18 mouse cellular contexts compared by ENCODE assay signal in the genomic region with DNA sequence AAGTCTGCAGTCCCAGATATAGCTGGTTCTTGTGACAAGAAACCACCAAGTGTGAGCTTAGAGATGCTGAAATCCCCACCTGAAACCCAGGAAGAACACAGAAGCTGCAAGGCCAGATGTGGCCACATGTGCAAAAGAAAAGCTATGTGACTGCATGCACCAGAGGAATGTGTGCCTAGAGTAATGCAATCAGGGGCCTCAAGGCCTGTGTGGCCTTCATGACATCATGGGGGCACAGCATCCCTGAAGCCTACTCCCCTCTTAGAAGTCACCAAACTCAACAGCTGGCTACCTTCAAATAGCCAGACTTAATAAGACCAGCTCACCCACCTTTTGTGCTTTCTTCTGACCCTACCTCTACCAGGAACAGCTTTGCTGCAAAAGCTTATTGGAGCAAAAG.
DNase-seq lines count a peak whose midpoint lies in the region; ATAC-seq lines count a peak whose summit lies in the region.
"Had no signal": no experiment of that assay in that cellular context is flagged by ENCODE, and none has a peak within 500 bp of the region (broad histone marks: within the 10 kb centered on the region; RNA-seq: fewer than 3 reads in every experiment).

No protein-coding gene starts in this region.

- H3K27ac ChIP-seq in heart, embryonic 13.5 days (replicated peaks) = peak overlapping the region; percentile 80
- H3K27ac ChIP-seq in kidney, embryonic 15.5 days = peak overlapping the region; percentile 37; the same call in 1 of the 2 replicates
- H3K27ac ChIP-seq: embryonic facial prominence, embryonic 13.5 days; hindbrain, postnatal 0 days; liver, embryonic 12.5 days; midbrain, embryonic 15.5 days had no signal

- H3K4me1 ChIP-seq in heart, embryonic 13.5 days = peaks cover 90% of the 10 kb centered on the region
- H3K4me1 ChIP-seq in kidney, embryonic 15.5 days = peaks cover 88% of the 10 kb centered on the region

- peak overlapping the region; percentile 10; the same call in 1 of the 2 replicates for H3K4me2 ChIP-seq in heart, embryonic 13.5 days
- H3K4me2 ChIP-seq in kidney, embryonic 15.5 days = no peak overlapping the region
- H3K4me2 ChIP-seq: embryonic facial prominence, embryonic 13.5 days; liver, embryonic 12.5 days; midbrain, embryonic 15.5 days had no signal

- H3K27me3 ChIP-seq in heart, embryonic 13.5 days (replicated peaks) = no peaks in the 10 kb centered on the region
- H3K27me3 ChIP-seq in kidney, embryonic 15.5 days = no peaks in the 10 kb centered on the region
- H3K27me3 ChIP-seq: embryonic facial prominence, embryonic 13.5 days; liver, embryonic 12.5 days; megakaryocyte, embryonic 14.5 days; midbrain, embryonic 15.5 days had no signal

- H3K4me3 ChIP-seq in heart, embryonic 13.5 days = no peak overlapping the region
- H3K4me3 ChIP-seq in kidney, embryonic 15.5 days (replicated peaks) = no peak overlapping the region
- H3K4me3 ChIP-seq: embryonic facial prominence, embryonic 13.5 days; liver, embryonic 12.5 days; megakaryocyte, embryonic 14.5 days; midbrain, embryonic 15.5 days had no signal

- peak; percentile 42 to 44 for DNase-seq in adrenal gland, postnatal 36 days
- no peak for DNase-seq in adrenal gland, adult 8-10 months
- DNase-seq in heart, adult 11 months = no peak
- no peak for DNase-seq in kidney, adult 9 months
- no peak for DNase-seq in layer of hippocampus, postnatal 14 days (ENCODE audit: low spot score in 2 of 2)
- DNase-seq: cerebellum, adult 11 months; cerebellum, postnatal 10 days; kidney, adult 2 months; kidney, postnatal 25 days; lung, adult 2 months; right cerebral cortex, postnatal 25 days had no signal

- H3K36me3 ChIP-seq in heart, embryonic 13.5 days = peaks cover 5% of the 10 kb centered on the region; the same call in 1 of the 2 replicates
- no peaks in the 10 kb centered on the region for H3K36me3 ChIP-seq in kidney, embryonic 15.5 days
- H3K36me3 ChIP-seq: liver, embryonic 12.5 days; midbrain, embryonic 15.5 days had no signal

- 0 out of 2 replicates have a peak overlapping the region, but pooled peaks have one; percentile 17 for H3K9ac ChIP-seq in heart, embryonic 13.5 days
- H3K9ac ChIP-seq in kidney, embryonic 15.5 days = no peak overlapping the region
- H3K9ac ChIP-seq: embryonic facial prominence, embryonic 13.5 days; liver, embryonic 12.5 days; midbrain, embryonic 15.5 days had no signal

- no peaks in the 10 kb centered on the region for H3K9me3 ChIP-seq in heart, embryonic 13.5 days
- no peaks in the 10 kb centered on the region for H3K9me3 ChIP-seq in kidney, embryonic 15.5 days (replicated peaks)
- H3K9me3 ChIP-seq: embryonic facial prominence, embryonic 13.5 days; liver, embryonic 12.5 days; megakaryocyte, embryonic 14.5 days; midbrain, embryonic 15.5 days had no signal

- ATAC-seq in heart, embryonic 13.5 days (ENCODE audit: extremely low read depth, insufficient number of reproducible peaks, low FRiP score, low TSS enrichment) = no peak
- ATAC-seq in kidney, embryonic 15.5 days (replicated peaks; ENCODE audit: low FRiP score) = no peak
- ATAC-seq: hindbrain, postnatal 0 days; liver, embryonic 12.5 days; midbrain, embryonic 15.5 days had no signal

Comparison
In these comparisons a context has a peak if more than half of its experiments do, and no peak if none do; other contexts are left out.
1. DNase-seq: peak in adrenal gland, postnatal 36 days (2 of 2); none in adrenal gland, adult 8-10 months (single experiment), heart, adult 11 months (single experiment), kidney, adult 9 months (single experiment) and layer of hippocampus, postnatal 14 days (0 of 2).